ENCODE assay signal across 23 mouse cellular contexts in genomic region chr3:151868970-151869369, GRCm38 (mm10). TPM values are rescaled to one million over a fixed set of nuclear protein-coding genes. Genes with fewer than 3 reads are reported as not detected.
DNase-seq lines count a peak whose midpoint lies in the region; ATAC-seq lines count a peak whose summit lies in the region.
"Had no signal": no experiment of that assay in that cellular context is flagged by ENCODE, and none has a peak within 500 bp of the region (broad histone marks: within the 10 kb centered on the region; RNA-seq: fewer than 3 reads in every experiment).

No protein-coding gene starts in this region.

- peak; percentile 86 for ATAC-seq in granulocyte monocyte progenitor cell, adult 5-6 weeks (replicated peaks; ENCODE audit: poor library complexity, severe bottlenecking)
- peak; percentile 81 for ATAC-seq in megakaryocyte progenitor cell, adult 5-6 weeks (replicated peaks; ENCODE audit: poor library complexity)
- ATAC-seq in midbrain, embryonic 16.5 days, result no peak
- ATAC-seq: activated CD4-positive, CD25-positive, alpha-beta regulatory T cell, adult 4 months; forebrain, embryonic 14.5 days; forebrain, embryonic 16.5 days had no signal

- no peaks in the 10 kb centered on the region for H3K36me3 ChIP-seq in heart, embryonic 10.5 days
- no peaks in the 10 kb centered on the region for H3K36me3 ChIP-seq in midbrain, embryonic 16.5 days (ENCODE audit: control insufficient read depth, insufficient read depth, low read length)
- H3K36me3 ChIP-seq: embryonic facial prominence, embryonic 13.5 days; embryonic facial prominence, embryonic 15.5 days; forebrain, embryonic 10.5 days; forebrain, embryonic 12.5 days had no signal

- no peaks in the 10 kb centered on the region for H3K4me1 ChIP-seq in heart, embryonic 10.5 days
- H3K4me1 ChIP-seq in midbrain, embryonic 16.5 days (ENCODE audit: control insufficient read depth, insufficient read depth, low read length), result no peaks in the 10 kb centered on the region
- H3K4me1 ChIP-seq: embryonic facial prominence, embryonic 15.5 days; forebrain, embryonic 10.5 days; forebrain, embryonic 12.5 days had no signal

- H3K27ac ChIP-seq in heart, embryonic 10.5 days, result no peak overlapping the region
- H3K27ac ChIP-seq in midbrain, embryonic 16.5 days (ENCODE audit: low read length), result no peak overlapping the region
- H3K27ac ChIP-seq: embryonic facial prominence, embryonic 13.5 days; embryonic facial prominence, embryonic 15.5 days; forebrain, embryonic 10.5 days; forebrain, embryonic 12.5 days had no signal

- DNase-seq in 416B (ENCODE audit: low read depth), result peak; percentile 47
- no peak for DNase-seq in heart, embryonic 10.5 days (ENCODE audit: low spot score)
- DNase-seq: adrenal gland, adult 8-10 months; adrenal gland, postnatal 14 days; adrenal gland, postnatal 36 days; cerebellum, adult 11-12 months; cerebellum, adult 2 months; cerebellum, adult 9-10 months; cerebellum, postnatal 10 days; cerebellum, postnatal 25 days; embryo, embryonic 11 days had no signal

- H3K4me3 ChIP-seq in heart, embryonic 10.5 days, result no peak overlapping the region
- H3K4me3 ChIP-seq in midbrain, embryonic 16.5 days (ENCODE audit: low read depth, low read length), result no peak overlapping the region
- H3K4me3 ChIP-seq: embryonic facial prominence, embryonic 13.5 days; embryonic facial prominence, embryonic 15.5 days; erythroblast, embryonic 14.5 days; forebrain, embryonic 10.5 days; forebrain, embryonic 12.5 days had no signal

- H3K9me3 ChIP-seq in heart, embryonic 10.5 days, result no peaks in the 10 kb centered on the region
- H3K9me3 ChIP-seq in midbrain, embryonic 16.5 days (replicated peaks; ENCODE audit: control insufficient read depth, low read length, poor library complexity, severe bottlenecking), result no peaks in the 10 kb centered on the region
- H3K9me3 ChIP-seq: embryonic facial prominence, embryonic 13.5 days; embryonic facial prominence, embryonic 15.5 days; forebrain, embryonic 10.5 days; forebrain, embryonic 12.5 days had no signal

- no peak overlapping the region for H3K9ac ChIP-seq in midbrain, embryonic 16.5 days (ENCODE audit: low read depth, low read length)
- H3K9ac ChIP-seq: embryonic facial prominence, embryonic 13.5 days; embryonic facial prominence, embryonic 15.5 days; forebrain, embryonic 12.5 days had no signal

- no peak overlapping the region for H3K4me2 ChIP-seq in midbrain, embryonic 16.5 days (ENCODE audit: low read length)
- H3K4me2 ChIP-seq: embryonic facial prominence, embryonic 13.5 days; embryonic facial prominence, embryonic 15.5 days; forebrain, embryonic 12.5 days had no signal

- H3K27me3 ChIP-seq in heart, embryonic 10.5 days (ENCODE audit: insufficient read depth, poor library complexity, severe bottlenecking), result no peaks in the 10 kb centered on the region
- no peaks in the 10 kb centered on the region for H3K27me3 ChIP-seq in midbrain, embryonic 16.5 days (ENCODE audit: control insufficient read depth, insufficient read depth, low read depth, low read length)
- H3K27me3 ChIP-seq: embryonic facial prominence, embryonic 13.5 days; embryonic facial prominence, embryonic 15.5 days; forebrain, embryonic 12.5 days had no signal

RNA-seq across cellular contexts. Expression of gene Ptgfr, which starts 31.5 kb away (rescaled TPM):
- total RNA-seq in granulocyte monocyte progenitor cell, adult 5-6 weeks (2014; fragmentation: Nextera tagmentation), result 0.04 TPM in 1 of 2 replicates, not detected in the other
- total RNA-seq in granulocyte monocyte progenitor cell, adult 5-6 weeks (2017), result not detected in 2 replicates
- total RNA-seq in megakaryocyte progenitor cell, adult 5-6 weeks (2015), result not detected in 2 replicates
- total RNA-seq in megakaryocyte progenitor cell, adult 5-6 weeks (2017), result not detected in 2 replicates
- 1.1 and 1.2 TPM in 2 replicates for polyA plus RNA-seq in heart, embryonic 10.5 days (2016; fragmentation: Nextera tagmentation; extraction: Ambion mirVana)
- polyA plus RNA-seq in midbrain, embryonic 16.5 days (2015; fragmentation: Nextera tagmentation; extraction: Ambion mirVana), result 0.60 and 1.0 TPM in 2 replicates
- total RNA-seq: MEL had no signal
- polyA plus RNA-seq: activated CD4-positive, CD25-positive, alpha-beta regulatory T cell, adult 4 months; erythroblast, embryonic 14.5 days had no signal
